Mouse (Mus musculus) CH12.LX (cell line): ENCODE results near the gene 4930404H24Rik. TPM values are rescaled to one million over a fixed set of nuclear protein-coding genes. Genes with fewer than 3 reads are reported as not detected.

Experiments used
- DNase-seq: peaks from one replicate; pipeline ENCODE4 v3.0.0-alpha.2; 2013; ENCODE audit errors: extremely low read depth
- H3K27ac ChIP-seq: 2 replicates; pipeline ENCODE4 v1.5.1; 2012; ENCODE audit warnings: low read depth, mild to moderate bottlenecking, control low read depth, moderate library complexity; ENCODE audit not compliant: insufficient read depth
- H3K27me3 ChIP-seq: replicated peaks from 2 replicates; pipeline ENCODE3; 2012; ENCODE audit warnings: inconsistent platforms
- H3K36me3 ChIP-seq, 2 experiments: replicated peaks in 1 of 2; 2 replicates each; pipeline versions ENCODE3 to v1.6.1; 2012; ENCODE audit warnings: inconsistent platforms in 1 of 2, low read length in 1 of 2, mild to moderate bottlenecking in 1 of 2, mixed read lengths in 1 of 2, moderate library complexity in 1 of 2; ENCODE audit not compliant: control insufficient read depth in 1 of 2, insufficient read depth in 1 of 2
- H3K4me1 ChIP-seq, 2 experiments: 2 replicates each; pipeline ENCODE4 v1.6.1; 2012; ENCODE audit warnings: inconsistent platforms in 1 of 2, moderate library complexity in 1 of 2; ENCODE audit not compliant: insufficient read depth in 2 of 2, control insufficient read depth in 1 of 2
- H3K4me2 ChIP-seq: 2 replicates; pipeline ENCODE4 v1.6.1; 2012; ENCODE audit warnings: low read depth, mild to moderate bottlenecking, control low read depth; ENCODE audit not compliant: poor library complexity, insufficient read depth, severe bottlenecking
- H3K4me3 ChIP-seq, 3 experiments: fragments of 150-350 bp in 1 of 3; sonication (generic) in 1 of 3; replicated peaks in 1 of 3; 2 replicates each; pipeline versions ENCODE3 to v1.5.1; 2011 to 2012; ENCODE audit warnings: low read depth in 2 of 3, low read length in 2 of 3, mild to moderate bottlenecking in 2 of 3, moderate library complexity in 2 of 3, control low read depth in 1 of 3, improper control_type of control experiment in 1 of 3, inconsistent platforms in 1 of 3, mixed read lengths in 1 of 3; ENCODE audit not compliant: poor library complexity in 1 of 3
- H3K79me2 ChIP-seq: replicated peaks from 2 replicates; pipeline ENCODE4 v1.6.1; 2012; ENCODE audit warnings: mild to moderate bottlenecking, moderate library complexity; ENCODE audit not compliant: control insufficient read depth, poor library complexity, insufficient read depth, severe bottlenecking; ENCODE audit errors: extremely low read depth
- H3K9ac ChIP-seq: 2 replicates; pipeline ENCODE4 v1.6.1; 2012; ENCODE audit warnings: low read depth, mild to moderate bottlenecking, control low read depth, moderate library complexity; ENCODE audit not compliant: insufficient read depth
- H3K9me3 ChIP-seq: replicated peaks from 2 replicates; pipeline ENCODE3; 2012; ENCODE audit warnings: low read length, inconsistent platforms, mixed read lengths
- BHLHE40 ChIP-seq: IDR thresholded peaks from 2 replicates; pipeline ENCODE4 v1.6.1; 2011; ENCODE audit warnings: mild to moderate bottlenecking, low read depth, low read length, improper control_type of control experiment
- ELF1 ChIP-seq: IDR thresholded peaks from 2 replicates; pipeline ENCODE4 v1.6.1; 2014; ENCODE audit warnings: low read depth, mild to moderate bottlenecking, inconsistent platforms, low read length, improper control_type of control experiment
- ETS1 ChIP-seq: conservative IDR thresholded peaks from 2 replicates; pipeline ENCODE4 v1.6.1; 2012; ENCODE audit warnings: low read depth, mild to moderate bottlenecking, inconsistent platforms, low read length, improper control_type of control experiment, moderate library complexity
- GABPA ChIP-seq: IDR thresholded peaks from 2 replicates; pipeline ENCODE4 v1.6.1; 2012; ENCODE audit warnings: low read depth, low read length, improper control_type of control experiment, inconsistent platforms; ENCODE audit not compliant: insufficient replicate concordance
- HCFC1 ChIP-seq: IDR thresholded peaks from 2 replicates; pipeline ENCODE4 v1.6.1; 2012; ENCODE audit warnings: low read depth, mild to moderate bottlenecking, inconsistent platforms, low read length, improper control_type of control experiment
- KAT2A ChIP-seq: IDR thresholded peaks from 2 replicates; pipeline ENCODE4 v1.6.1; 2012; ENCODE audit warnings: low read length, improper control_type of control experiment, inconsistent platforms; ENCODE audit not compliant: insufficient replicate concordance
- MAX ChIP-seq: IDR thresholded peaks from 2 replicates; pipeline ENCODE4 v1.6.1; 2011; ENCODE audit warnings: low read length, improper control_type of control experiment
- MAZ ChIP-seq: IDR thresholded peaks from 2 replicates; pipeline ENCODE4 v1.6.1; 2012; ENCODE audit warnings: low read depth, mild to moderate bottlenecking, inconsistent platforms, low read length, improper control_type of control experiment, moderate library complexity
- MEF2A ChIP-seq: IDR thresholded peaks from 2 replicates; pipeline ENCODE4 v1.6.1; 2014; ENCODE audit warnings: low read depth, mild to moderate bottlenecking, inconsistent platforms, low read length, improper control_type of control experiment, borderline replicate concordance
- MXI1 ChIP-seq: IDR thresholded peaks from 2 replicates; pipeline ENCODE4 v1.6.1; 2011; ENCODE audit warnings: mild to moderate bottlenecking, low read depth, low read length, improper control_type of control experiment
- MYC ChIP-seq: IDR thresholded peaks from 2 replicates; pipeline ENCODE4 v1.6.1; 2011; ENCODE audit warnings: low read depth, mild to moderate bottlenecking, improper control_type of control experiment, low read length
- NRF1 ChIP-seq: IDR thresholded peaks from 2 replicates; pipeline ENCODE4 v1.6.1; 2014; ENCODE audit warnings: low read depth, mild to moderate bottlenecking, inconsistent platforms, low read length, improper control_type of control experiment, moderate library complexity
- PAX5 ChIP-seq: IDR thresholded peaks from 2 replicates; pipeline ENCODE4 v1.6.1; 2012; ENCODE audit warnings: low read length, inconsistent platforms, mixed read lengths
- POLR2A ChIP-seq: IDR thresholded peaks from 2 replicates; pipeline ENCODE4 v1.6.1; 2011; ENCODE audit warnings: low read depth, mild to moderate bottlenecking, improper control_type of control experiment, low read length
- POLR2AphosphoS2 ChIP-seq: IDR thresholded peaks from 2 replicates; pipeline ENCODE4 v1.6.1; 2011; ENCODE audit warnings: low read depth, low read length, improper control_type of control experiment
- SIN3A ChIP-seq: IDR thresholded peaks from 2 replicates; pipeline ENCODE4 v1.6.1; 2012; ENCODE audit warnings: low read length, improper control_type of control experiment, inconsistent platforms
- SMC3 ChIP-seq: IDR thresholded peaks from 2 replicates; pipeline ENCODE4 v1.6.1; 2011; ENCODE audit warnings: low read depth, low read length, improper control_type of control experiment
- TBP ChIP-seq: conservative IDR thresholded peaks from 2 replicates; pipeline ENCODE4 v1.6.1; 2011; ENCODE audit warnings: low read depth, low read length, improper control_type of control experiment
- TCF12 ChIP-seq: IDR thresholded peaks from 2 replicates; pipeline ENCODE4 v1.6.1; 2014; ENCODE audit warnings: low read depth, mild to moderate bottlenecking, inconsistent platforms, low read length, improper control_type of control experiment
- UBTF ChIP-seq: IDR thresholded peaks from 2 replicates; pipeline ENCODE4 v1.6.1; 2012; ENCODE audit warnings: low read depth, mild to moderate bottlenecking, inconsistent platforms, low read length, improper control_type of control experiment, moderate library complexity
- USF1 ChIP-seq: IDR thresholded peaks from 2 replicates; pipeline ENCODE4 v1.6.1; 2014; ENCODE audit warnings: low read depth, mild to moderate bottlenecking, inconsistent platforms, low read length, improper control_type of control experiment
- ZKSCAN1 ChIP-seq: IDR thresholded peaks from 2 replicates; pipeline ENCODE4 v1.6.1; 2012; ENCODE audit warnings: low read depth, inconsistent platforms, low read length, improper control_type of control experiment, borderline replicate concordance
- dilution Hi-C: fragments of 300-500 bp; cut with MboI; formaldehyde crosslinking; loops from 2 replicates; pipeline ENCODE4 v1.14.3; 2020; ENCODE audit warnings: low sequenced_read_pairs; ENCODE audit not compliant: extremely low pct_unique_long_range_greater_than_20kb, extremely low pct_ligation_motif_present
- in situ Hi-C: fragments of 300-500 bp; cut with MboI; formaldehyde crosslinking; loops from 3 replicates; pipeline ENCODE4 v1.14.3; 2019; ENCODE audit warnings: low sequenced_read_pairs, low pct_ligation_motif_present, low pct_unique_long_range_greater_than_20kb, mixed read lengths
- polyA plus RNA-seq: library from polyadenylated mRNA; unstranded; fragments of >175 nt; gene quantifications from 2 replicates; pipeline ENCODE4 v1.2.1, GENCODE M21; 2012; ENCODE audit warnings: low read depth; ENCODE audit not compliant: insufficient read length
- total RNA-seq, 2 experiments: library from RNA; depleted of rRNA; stranded (reverse); fragments of 300-350 nt in 1 of 2; fragments of >200 nt in 1 of 2; gene quantifications; 2 replicates each; pipeline ENCODE4 v1.2.3; 2012 to 2014

Gene 4930404H24Rik
- total and polyA plus RNA-seq, 3 experiments, result not detected

GRCm38 (mm10) chr2:153446476-153446875, 46.1 kb upstream of the 4930404H24Rik start:
- dilution Hi-C loops (no loop called here), in situ Hi-C loops (no loop called here)
- peaks cover 11% of the 10 kb centered on the region for H3K27me3 ChIP-seq
- no peak overlapping the region for H3K27ac ChIP-seq
- H3K9me3 ChIP-seq, result no peaks in the 10 kb centered on the region
- no peaks in the 10 kb centered on the region for H3K36me3 ChIP-seq
- no peaks in the 10 kb centered on the region for H3K79me2 ChIP-seq
- DNase-seq, result no peak
- TF ChIP-seq UBTF (no peak), USF1 (no peak), NRF1 (no peak), POLR2A (no peak), POLR2AphosphoS2 (no peak), TCF12 (no peak), HCFC1 (no peak), MEF2A (no peak), PAX5 (no peak), MAZ (no peak), MXI1 (no peak), KAT2A (no peak), SMC3 (no peak), SIN3A (no peak), ELF1 (no peak), TBP (no peak), ETS1 (no peak), MAX (no peak)
- H3K4me3 ChIP-seq, result no peak overlapping the region
- peaks cover 2 to 7% of the 10 kb centered on the region in 2 experiments; a peak in 2 of 4 replicates for H3K4me1 ChIP-seq
- no peak overlapping the region for H3K9ac ChIP-seq
- no peak overlapping the region; the same call in 1 of the 2 replicates for H3K4me2 ChIP-seq

GRCm38 (mm10) chr2:153447719-153448118, 44.9 kb upstream of the 4930404H24Rik start:
- dilution Hi-C loops, result no loop called here
- H3K9me3 ChIP-seq, result no peaks in the 10 kb centered on the region

More at GRCm38 (mm10) chr2:153447719-153448118, 44.9 kb upstream of the 4930404H24Rik start:
- Histone ChIP-seq H3K79me2 (no peaks in the 10 kb centered on the region), H3K27ac (no peak overlapping the region), H3K36me3 (no peaks in the 10 kb centered on the region)
- no peak for DNase-seq
- no peak for TF ChIP-seq MYC
- no peak for TF ChIP-seq BHLHE40
- no peak for TF ChIP-seq MAZ
- TF ChIP-seq TBP, result no peak
- TF ChIP-seq ZKSCAN1, result no peak
- no peak for TF ChIP-seq GABPA
- TF ChIP-seq, all 38 proteins: peak for 0
- in situ Hi-C loops, result no loop called here
- Histone ChIP-seq H3K4me2 (no peak overlapping the region), H3K27me3 (peaks cover 11% of the 10 kb centered on the region), H3K9ac (no peak overlapping the region), H3K4me3 (no peak overlapping the region), H3K4me1 (peaks cover 2 to 7% of the 10 kb centered on the region in 2 experiments; a peak in 2 of 4 replicates)
